Mouse (Mus musculus): Measurements from ENCODE around the gene Szrd1.

Szrd1 gene

GRCm38 (mm10) chr4:141115398-141115797, 24.2 kb downstream of the Szrd1 start:
- DNase-seq (ENCODE audit: low spot score in 2 of 2), result no peak

- peak in 1 of 2 experiments; percentile 58 for DNase-seq (ENCODE audit: low spot score in 2 of 2)
Observed at GRCm38 (mm10) chr4:141114521-141114981, 25.0 kb downstream of the Szrd1 start.

GRCm38 (mm10) chr4:141113831-141114230, 25.7 kb downstream of the Szrd1 start:
- DNase-seq (ENCODE audit: low spot score in 2 of 2), result no peak

- no peak for DNase-seq (ENCODE audit: low spot score in 2 of 2)
Observed at GRCm38 (mm10) chr4:141108196-141108732, 31.3 kb downstream of the Szrd1 start.

GRCm38 (mm10) chr4:141106526-141107183, 32.9 kb downstream of the Szrd1 start:
- no peak for DNase-seq (ENCODE audit: low spot score in 2 of 2)

- no peak for DNase-seq (ENCODE audit: low spot score in 2 of 2)
Observed at GRCm38 (mm10) chr4:141101855-141102254, 37.7 kb downstream of the Szrd1 start.

GRCm38 (mm10) chr4:141101291-141101690, 38.3 kb downstream of the Szrd1 start:
- no peak for DNase-seq (ENCODE audit: low spot score in 2 of 2)

GRCm38 (mm10) chr4:141099956-141100355, 39.6 kb downstream of the Szrd1 start:
- DNase-seq (ENCODE audit: low spot score in 2 of 2), result no peak

- DNase-seq (ENCODE audit: low spot score in 2 of 2), result no peak
Observed at GRCm38 (mm10) chr4:141098935-141099334, 40.6 kb downstream of the Szrd1 start.

- DNase-seq (ENCODE audit: low spot score in 2 of 2), result no peak
Observed at GRCm38 (mm10) chr4:141096710-141097109, 42.9 kb downstream of the Szrd1 start.

GRCm38 (mm10) chr4:141095016-141095415, 44.6 kb downstream of the Szrd1 start:
- no peak for DNase-seq (ENCODE audit: low spot score in 2 of 2)

GRCm38 (mm10) chr4:141088714-141089113, 50.9 kb downstream of the Szrd1 start:
- DNase-seq (ENCODE audit: low spot score in 2 of 2), result no peak

GRCm38 (mm10) chr4:141088033-141088432, 51.5 kb downstream of the Szrd1 start, which contains the start of gene Spata21:
Gene Spata21, plus strand, starts transcription at chr4:141088333.
- no peak for DNase-seq (ENCODE audit: low spot score in 2 of 2)

GRCm38 (mm10) chr4:141086862-141087261, 52.7 kb downstream of the Szrd1 start:
- no peak for DNase-seq (ENCODE audit: low spot score in 2 of 2)

- DNase-seq (ENCODE audit: low spot score in 2 of 2), result no peak
Observed at GRCm38 (mm10) chr4:141078510-141079137, 61.0 kb downstream of the Szrd1 start.

GRCm38 (mm10) chr4:141077681-141078509, 61.7 kb downstream of the Szrd1 start, which contains the start of gene Necap2:
Gene Necap2, minus strand, starts transcription at chr4:141078357.
- DNase-seq (ENCODE audit: low spot score in 2 of 2), result peak; percentile 90 to 91

- DNase-seq (ENCODE audit: low spot score in 2 of 2), result no peak
Observed at GRCm38 (mm10) chr4:141076761-141077506, 62.6 kb downstream of the Szrd1 start.

GRCm38 (mm10) chr4:141074109-141074508, 65.5 kb downstream of the Szrd1 start:
- no peak for DNase-seq (ENCODE audit: low spot score in 2 of 2)

GRCm38 (mm10) chr4:141073661-141074060, 65.9 kb downstream of the Szrd1 start:
- peak in 1 of 2 experiments; percentile 52 for DNase-seq (ENCODE audit: low spot score in 2 of 2)

GRCm38 (mm10) chr4:141072502-141072901, 67.1 kb downstream of the Szrd1 start:
- DNase-seq (ENCODE audit: low spot score in 2 of 2), result no peak

- no peak for DNase-seq (ENCODE audit: low spot score in 2 of 2)
Observed at GRCm38 (mm10) chr4:141069731-141070130, 69.8 kb downstream of the Szrd1 start.
